Mouse (Mus musculus): ENCODE results near the gene Trip6.

DNA sequence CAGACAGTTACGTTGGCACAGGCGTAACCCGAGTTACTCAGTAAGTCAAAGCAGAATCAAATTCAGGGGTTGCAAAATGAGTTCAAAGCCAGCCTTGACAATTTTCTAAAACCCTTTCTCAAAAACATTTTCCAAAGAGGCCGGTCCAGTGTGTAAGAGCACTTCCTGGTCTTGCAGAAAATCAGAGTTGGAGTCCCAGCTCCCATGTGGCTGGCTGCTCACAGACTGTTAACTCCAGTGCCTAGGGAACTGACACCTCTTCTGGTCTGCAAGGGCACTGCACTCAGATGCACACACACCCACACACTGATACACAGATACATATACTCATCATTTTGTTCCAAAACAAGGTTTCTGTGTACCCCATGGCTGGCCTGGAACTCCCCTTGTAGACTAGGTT is 5.8 kb downstream of the Trip6 start:
- no peak for TF ChIP-seq POLR2A (IDR thresholded peaks at IDR 0.05; ENCODE audit: borderline replicate concordance, insufficient read depth, low read length)
- no peak for TF ChIP-seq CTCF (IDR thresholded peaks at IDR 0.05; ENCODE audit: borderline replicate concordance, insufficient read depth, low read depth, low read length)

All from cerebellum, adult 2 months (tissue).